Mouse (Mus musculus) ovary, postnatal 36 days (tissue): ENCODE measurements around the gene Tex37.

Experiments
- DNase-seq: peaks from one replicate; pipeline ENCODE4 v3.0.0; 2022; ENCODE audit warnings: low spot score, mixed read lengths

Tex37 gene

GRCm38 (mm10) chr6:70918827-70919226 is at the start of gene Tex37:
TSS of gene Tex37 (minus strand) at chr6:70918927.
- DNase-seq, result no peak

- no peak for DNase-seq
Observed at GRCm38 (mm10) chr6:70968291-70968690, 49.6 kb upstream of the Tex37 start.

- DNase-seq, result no peak
Observed at GRCm38 (mm10) chr6:70967422-70967821, 48.7 kb upstream of the Tex37 start.

GRCm38 (mm10) chr6:70965694-70966093 is 47.0 kb upstream of the Tex37 start:
- DNase-seq, result no peak

- DNase-seq, result no peak
Observed at GRCm38 (mm10) chr6:70964116-70964830, 45.5 kb upstream of the Tex37 start.

GRCm38 (mm10) chr6:70957341-70957940 is 38.7 kb upstream of the Tex37 start:
- no peak for DNase-seq

- no peak for DNase-seq
Observed at GRCm38 (mm10) chr6:70956936-70957335, 38.2 kb upstream of the Tex37 start.

- peak; percentile 18 for DNase-seq
Observed at GRCm38 (mm10) chr6:70956285-70956912, 37.7 kb upstream of the Tex37 start, which contains the start of gene Foxi3. TSS of gene Foxi3 (plus strand) at chr6:70956531.

GRCm38 (mm10) chr6:70955841-70956240 is 37.1 kb upstream of the Tex37 start:
- no peak for DNase-seq

- DNase-seq, result no peak
Observed at GRCm38 (mm10) chr6:70955291-70955800, 36.6 kb upstream of the Tex37 start.

GRCm38 (mm10) chr6:70954040-70954439 is 35.3 kb upstream of the Tex37 start:
- no peak for DNase-seq

GRCm38 (mm10) chr6:70953274-70953673 is 34.5 kb upstream of the Tex37 start:
- no peak for DNase-seq

GRCm38 (mm10) chr6:70931801-70932200 is 13.1 kb upstream of the Tex37 start:
- no peak for DNase-seq

- peak; percentile 39 for DNase-seq
Observed at GRCm38 (mm10) chr6:70921274-70922074, 2.7 kb upstream of the Tex37 start.

GRCm38 (mm10) chr6:70912396-70912765 is 6.3 kb downstream of the Tex37 start:
- no peak for DNase-seq

- no peak for DNase-seq
Observed at GRCm38 (mm10) chr6:70911668-70912395, 6.9 kb downstream of the Tex37 start.

GRCm38 (mm10) chr6:70910285-70910684 is 8.4 kb downstream of the Tex37 start:
- DNase-seq, result no peak

GRCm38 (mm10) chr6:70909572-70909971 is 9.2 kb downstream of the Tex37 start:
- no peak for DNase-seq

GRCm38 (mm10) chr6:70903689-70904088 is 15.0 kb downstream of the Tex37 start:
- DNase-seq, result no peak

- DNase-seq, result no peak
Observed at GRCm38 (mm10) chr6:70899594-70900003, 19.1 kb downstream of the Tex37 start.

GRCm38 (mm10) chr6:70898166-70898565 is 20.6 kb downstream of the Tex37 start:
- no peak for DNase-seq
